Mouse (Mus musculus) MEL (cell line): ENCODE results near the gene Gm45753. TPM values are rescaled to one million over a fixed set of nuclear protein-coding genes. Genes with fewer than 3 reads are reported as not detected.

Experiments
- DNase-seq: peaks from one replicate; pipeline ENCODE4 v3.0.0; 2011; ENCODE audit warnings: low read depth, low spot score
- H3K27ac ChIP-seq: 2 replicates; pipeline ENCODE4 v1.5.1; 2012; ENCODE audit warnings: low read depth, mild to moderate bottlenecking, control low read depth, low read length, moderate library complexity; ENCODE audit not compliant: control insufficient read depth
- H3K27me3 ChIP-seq, 2 experiments: fragments of 150-350 bp in 1 of 2; sonication (generic) in 1 of 2; 2 replicates each; pipeline ENCODE4 v1.6.1; 2012; ENCODE audit warnings: low read length in 2 of 2, mild to moderate bottlenecking in 2 of 2, improper control_type of control experiment in 1 of 2, moderate library complexity in 1 of 2; ENCODE audit not compliant: insufficient read depth in 2 of 2, control insufficient read depth in 1 of 2
- H3K36me3 ChIP-seq, 2 experiments: 2 replicates each; pipeline ENCODE4 v1.6.1; 2012 to 2014; ENCODE audit warnings: low read length in 2 of 2, improper control_type of control experiment in 1 of 2, inconsistent platforms in 1 of 2, mild to moderate bottlenecking in 1 of 2; ENCODE audit not compliant: insufficient read depth in 2 of 2, control insufficient read depth in 1 of 2
- H3K4me1 ChIP-seq, 2 experiments: fragments of 150-350 bp in 1 of 2; sonication (generic) in 1 of 2; 2 replicates each; pipeline ENCODE4 v1.6.1; 2012; ENCODE audit warnings: low read length in 2 of 2, improper control_type of control experiment in 1 of 2, mild to moderate bottlenecking in 1 of 2; ENCODE audit not compliant: insufficient read depth in 2 of 2, control insufficient read depth in 1 of 2
- H3K4me3 ChIP-seq, 2 experiments: fragments of 150-350 bp in 1 of 2; sonication (generic) in 1 of 2; 2 replicates each; pipeline ENCODE4 v1.5.1; 2012; ENCODE audit warnings: low read depth in 2 of 2, low read length in 2 of 2, mild to moderate bottlenecking in 2 of 2, moderate library complexity in 2 of 2, control low read depth in 1 of 2, improper control_type of control experiment in 1 of 2; ENCODE audit not compliant: control insufficient read depth in 1 of 2, insufficient read depth in 1 of 2
- H3K79me2 ChIP-seq: 2 replicates; pipeline ENCODE4 v1.6.1; 2012; ENCODE audit warnings: mild to moderate bottlenecking, low read length, moderate library complexity; ENCODE audit not compliant: control insufficient read depth, poor library complexity, insufficient read depth
- H3K9ac ChIP-seq: 2 replicates; pipeline ENCODE4 v1.6.1; 2012; ENCODE audit warnings: low read depth, mild to moderate bottlenecking, control low read depth, low read length, moderate library complexity; ENCODE audit not compliant: control insufficient read depth, poor library complexity, severe bottlenecking
- H3K9me3 ChIP-seq: fragments of 150-350 bp; sonication (generic); replicated peaks from 2 replicates; pipeline ENCODE4 v1.6.1; 2012; ENCODE audit warnings: mild to moderate bottlenecking, low read length, improper control_type of control experiment, moderate library complexity; ENCODE audit not compliant: insufficient read depth
- CTCF ChIP-seq, 3 experiments: IDR thresholded peaks in 2 of 3; conservative IDR thresholded peaks in 1 of 3; 2 replicates each; pipeline ENCODE4 v1.5.1; 2011 to 2012; ENCODE audit warnings: low read length in 3 of 3, low read depth in 2 of 3, mild to moderate bottlenecking in 2 of 3, improper control_type of control experiment in 1 of 3, inconsistent platforms in 1 of 3, mixed read lengths in 1 of 3, moderate library complexity in 1 of 3; ENCODE audit not compliant: control insufficient read depth in 1 of 3, insufficient read depth in 1 of 3, poor library complexity in 1 of 3, severe bottlenecking in 1 of 3
- E2F4 ChIP-seq: IDR thresholded peaks from 2 replicates; pipeline ENCODE4 v1.6.1; 2011; ENCODE audit warnings: low read depth, low read length, improper control_type of control experiment, borderline replicate concordance
- ETS1 ChIP-seq: IDR thresholded peaks from 2 replicates; pipeline ENCODE4 v1.6.1; 2012; ENCODE audit warnings: low read depth, mild to moderate bottlenecking, inconsistent platforms, low read length, improper control_type of control experiment, moderate library complexity
- JUND ChIP-seq: IDR thresholded peaks from 2 replicates; pipeline ENCODE4 v1.6.1; 2011; ENCODE audit warnings: low read depth, mild to moderate bottlenecking, improper control_type of control experiment, low read length
- KAT2A ChIP-seq: conservative IDR thresholded peaks from 2 replicates; pipeline ENCODE4 v1.6.1; 2012; ENCODE audit warnings: low read depth, low read length, improper control_type of control experiment, inconsistent platforms
- MAX ChIP-seq: IDR thresholded peaks from 2 replicates; pipeline ENCODE4 v1.6.1; 2011; ENCODE audit warnings: low read length, improper control_type of control experiment
- MAZ ChIP-seq: IDR thresholded peaks from 2 replicates; pipeline ENCODE4 v1.6.1; 2012; ENCODE audit warnings: low read depth, mild to moderate bottlenecking, inconsistent platforms, low read length, improper control_type of control experiment
- MEF2A ChIP-seq: IDR thresholded peaks from 2 replicates; pipeline ENCODE4 v1.6.1; 2014; ENCODE audit warnings: low read depth, mild to moderate bottlenecking, inconsistent platforms, low read length, improper control_type of control experiment; ENCODE audit not compliant: poor library complexity, insufficient replicate concordance, severe bottlenecking; ENCODE audit errors: extremely low read depth
- MXI1 ChIP-seq: IDR thresholded peaks from 2 replicates; pipeline ENCODE4 v1.6.1; 2011; ENCODE audit warnings: mild to moderate bottlenecking, low read depth, low read length, improper control_type of control experiment
- MYB ChIP-seq: IDR thresholded peaks from 2 replicates; pipeline ENCODE4 v1.6.1; 2011; ENCODE audit warnings: mild to moderate bottlenecking, low read depth, low read length, improper control_type of control experiment
- MYC ChIP-seq: IDR thresholded peaks from 2 replicates; pipeline ENCODE4 v1.6.1; 2011; ENCODE audit warnings: low read depth, mild to moderate bottlenecking, low read length, improper control_type of control experiment, moderate library complexity
- NELFE ChIP-seq: IDR thresholded peaks from 2 replicates; pipeline ENCODE4 v1.6.1; 2011; ENCODE audit warnings: low read depth, low read length, improper control_type of control experiment
- POLR2A ChIP-seq, 2 experiments: IDR thresholded peaks; 2 replicates each; pipeline ENCODE4 v1.6.1; 2011 to 2012; ENCODE audit warnings: low read length in 2 of 2, mild to moderate bottlenecking in 2 of 2, control low read depth in 1 of 2, improper control_type of control experiment in 1 of 2, low read depth in 1 of 2, moderate library complexity in 1 of 2; ENCODE audit not compliant: control insufficient read depth in 1 of 2, insufficient read depth in 1 of 2, poor library complexity in 1 of 2
- POLR2AphosphoS2 ChIP-seq: IDR thresholded peaks from 2 replicates; pipeline ENCODE4 v1.6.1; 2011; ENCODE audit warnings: low read length, improper control_type of control experiment
- RAD21 ChIP-seq: IDR thresholded peaks from 2 replicates; pipeline ENCODE4 v1.6.1; 2011; ENCODE audit warnings: mild to moderate bottlenecking, low read depth, low read length, improper control_type of control experiment
- SIN3A ChIP-seq: IDR thresholded peaks from 2 replicates; pipeline ENCODE4 v1.6.1; 2012; ENCODE audit warnings: low read length, improper control_type of control experiment, inconsistent platforms
- SMC3 ChIP-seq: IDR thresholded peaks from 2 replicates; pipeline ENCODE4 v1.6.1; 2011; ENCODE audit warnings: low read depth, low read length, improper control_type of control experiment
- TAL1 ChIP-seq: IDR thresholded peaks from 2 replicates; pipeline ENCODE4 v1.6.1; 2012; ENCODE audit warnings: mild to moderate bottlenecking, inconsistent platforms, low read length, moderate library complexity, mixed read lengths
- TBP ChIP-seq: IDR thresholded peaks from 2 replicates; pipeline ENCODE4 v1.8.0; 2011; ENCODE audit warnings: low read depth, low read length, improper control_type of control experiment
- UBTF ChIP-seq: IDR thresholded peaks from 2 replicates; pipeline ENCODE4 v1.6.1; 2012; ENCODE audit warnings: low read depth, mild to moderate bottlenecking, inconsistent platforms, low read length, improper control_type of control experiment, moderate library complexity, borderline replicate concordance; ENCODE audit not compliant: insufficient read depth
- USF1 ChIP-seq: IDR thresholded peaks from 2 replicates; pipeline ENCODE4 v1.6.1; 2014; ENCODE audit warnings: low read depth, mild to moderate bottlenecking, inconsistent platforms, low read length, improper control_type of control experiment, moderate library complexity
- ZC3H11A ChIP-seq: IDR thresholded peaks from 2 replicates; pipeline ENCODE4 v1.6.1; 2012; ENCODE audit warnings: low read depth, mild to moderate bottlenecking, inconsistent platforms, low read length, improper control_type of control experiment
- ZMIZ1 ChIP-seq: IDR thresholded peaks from 2 replicates; pipeline ENCODE4 v1.6.1; 2012; ENCODE audit warnings: low read depth, mild to moderate bottlenecking, inconsistent platforms, low read length, improper control_type of control experiment, moderate library complexity
- ZNF384 ChIP-seq: IDR thresholded peaks from 2 replicates; pipeline ENCODE4 v1.6.1; 2012; ENCODE audit warnings: low read depth, mild to moderate bottlenecking, inconsistent platforms, low read length, improper control_type of control experiment
- polyA plus RNA-seq, 2 experiments: library from polyadenylated mRNA; stranded (reverse) in 1 of 2; unstranded in 1 of 2; fragments of >175 nt in 1 of 2; fragments of >200 nt in 1 of 2; gene quantifications; 2 replicates each; pipeline versions ENCODE4 v1.2.1 to v1.2.4; 2012; ENCODE audit warnings: low replicate concordance in 2 of 2, low read depth in 1 of 2; ENCODE audit not compliant: insufficient read length in 2 of 2, insufficient read depth in 1 of 2, missing spikeins in 1 of 2
- total RNA-seq: library from RNA; depleted of rRNA; stranded (reverse); fragments of 300-350 nt; gene quantifications from 2 replicates; pipeline ENCODE4 v1.2.3, GENCODE M21; 2012

Gm45753 gene
- total and polyA plus RNA-seq, 3 experiments: not detected

GRCm38 (mm10) chr8:45345031-45345430, 36.8 kb upstream of the Gm45753 start:
- TF ChIP-seq ZMIZ1: no peak
- TF ChIP-seq MAX: no peak
- TF ChIP-seq CTCF (IDR thresholded peaks at IDR 0.05 in 2 of 3, conservative IDR thresholded peaks at IDR 0.05 in 1 of 3; ENCODE audit: control insufficient read depth in 1 of 3, insufficient read depth in 1 of 3, low read depth in 2 of 3, low read length in 3 of 3, poor library complexity in 1 of 3, severe bottlenecking in 1 of 3): peak; percentile 65 to 88 (median 68)
- TF ChIP-seq POLR2A (IDR thresholded peaks at IDR 0.05; ENCODE audit: control insufficient read depth in 1 of 2, insufficient read depth in 1 of 2, low read depth in 1 of 2, low read length in 2 of 2, poor library complexity in 1 of 2): no peak
- no peak for TF ChIP-seq ZC3H11A
- peak; percentile 46 for TF ChIP-seq SMC3
- no peak for TF ChIP-seq MYB
- TF ChIP-seq NELFE: no peak
- TF ChIP-seq MYC: no peak
- no peak for TF ChIP-seq SIN3A
- TF ChIP-seq RAD21: peak; percentile 18
- Histone ChIP-seq H3K9ac (no peak overlapping the region), H3K9me3 (no peaks in the 10 kb centered on the region), H3K4me1 (no peaks in the 10 kb centered on the region), H3K36me3 (no peaks in the 10 kb centered on the region), H3K27me3 (no peaks in the 10 kb centered on the region), H3K27ac (no peak overlapping the region), H3K79me2 (no peaks in the 10 kb centered on the region), H3K4me3 (no peak overlapping the region)
- peak; percentile 53 for DNase-seq

- Histone ChIP-seq H3K4me3 (no peak overlapping the region), H3K36me3 (no peaks in the 10 kb centered on the region)
- TF ChIP-seq ZMIZ1 (no peak), USF1 (no peak), JUND (no peak), TAL1 (no peak), ETS1 (no peak), UBTF (no peak), MAZ (no peak), E2F4 (no peak), MYC (no peak), POLR2AphosphoS2 (no peak), RAD21 (no peak), MAX (no peak), ZNF384 (no peak), MEF2A (no peak), KAT2A (no peak), MYB (no peak), TBP (no peak), MXI1 (no peak)
- TF ChIP-seq, all 39 proteins: peak for 0
- DNase-seq: no peak
- Histone ChIP-seq H3K9me3 (no peaks in the 10 kb centered on the region), H3K9ac (no peak overlapping the region), H3K27ac (no peak overlapping the region), H3K79me2 (no peaks in the 10 kb centered on the region), H3K4me1 (no peaks in the 10 kb centered on the region), H3K27me3 (no peaks in the 10 kb centered on the region)
Measured at GRCm38 (mm10) chr8:45344298-45344697, 36.0 kb upstream of the Gm45753 start.
